Mouse (Mus musculus) intestine, postnatal 0 days (tissue): ENCODE data around the gene Ppm1j. TPM values are rescaled to one million over a fixed set of nuclear protein-coding genes. Genes with fewer than 3 reads are reported as not detected.
"Not testable (repeated sequence)": the region's sequence is repeated elsewhere in the genome, so short reads cannot be mapped to it uniquely, and the experiment has no call there.

Experiments
- ATAC-seq: fragments of 200-750 bp; cut with Nextera tagmentation; 2 replicates; pipeline ENCODE4 v1.8.0; 2017; ENCODE audit warnings: mild to moderate bottlenecking, moderate TSS enrichment, moderate library complexity
- H3K27ac ChIP-seq: fragments of 300-500 bp; sonication (generic); 2 replicates; pipeline ENCODE4 v1.5.1; 2014; ENCODE audit warnings: mild to moderate bottlenecking, low read depth, low read length, moderate library complexity
- H3K27me3 ChIP-seq: fragments of 300-500 bp; sonication (generic); replicated peaks from 2 replicates; pipeline ENCODE4 v1.6.1; 2014; ENCODE audit warnings: low read length, mixed read lengths; ENCODE audit not compliant: control insufficient read depth, insufficient read depth
- H3K36me3 ChIP-seq: fragments of 300-500 bp; sonication (generic); 2 replicates; pipeline ENCODE4 v1.6.1; 2014; ENCODE audit warnings: mild to moderate bottlenecking, moderate library complexity; ENCODE audit not compliant: control insufficient read depth, insufficient read depth
- H3K4me1 ChIP-seq: fragments of 300-500 bp; sonication (generic); replicated peaks from 2 replicates; pipeline ENCODE4 v1.6.1; 2014; ENCODE audit warnings: antibody characterized with exemption, low read length, mixed read lengths; ENCODE audit not compliant: control insufficient read depth, insufficient read depth
- H3K4me2 ChIP-seq: fragments of 300-500 bp; sonication (generic); replicated peaks from 2 replicates; pipeline ENCODE4 v1.6.1; 2014; ENCODE audit warnings: low read depth, mild to moderate bottlenecking, moderate library complexity
- H3K4me3 ChIP-seq: fragments of 300-500 bp; sonication (generic); 2 replicates; pipeline ENCODE4 v1.5.1; 2014; ENCODE audit warnings: low read depth, low read length
- H3K9ac ChIP-seq: fragments of 300-500 bp; sonication (generic); 2 replicates; pipeline ENCODE4 v1.6.1; 2014; ENCODE audit warnings: mild to moderate bottlenecking, low read depth, low read length
- H3K9me3 ChIP-seq: fragments of 300-500 bp; sonication (generic); 2 replicates; pipeline ENCODE4 v1.6.1; 2016; ENCODE audit warnings: mixed run types; ENCODE audit not compliant: control insufficient read depth
- CTCF ChIP-seq: sonication (generic); IDR thresholded peaks from 2 replicates; pipeline ENCODE4 v1.5.1; 2016; ENCODE audit warnings: low read depth, mild to moderate bottlenecking, control low read depth, antibody characterized with exemption, moderate library complexity
- WGBS: fragments of 180-500 bp; shearing (Covaris S2); extraction: QIAGEN DNeasy Blood & Tissue Kit; methylation state at CpG from one replicate; pipeline ENCODE4 v1.1.7; 2014; 5-methylcytosine and 5-hydroxymethylcytosine counted together
- polyA plus RNA-seq: library from polyadenylated mRNA; unstranded; fragments of >200 nt; fragmentation: Nextera tagmentation; extraction: Ambion mirVana; gene quantifications from 2 replicates; pipeline ENCODE4 v1.2.1, GENCODE M21; 2015

Ppm1j gene
- polyA plus RNA-seq, 1 experiment from 2014 or later = 24.4 TPM

DNA sequence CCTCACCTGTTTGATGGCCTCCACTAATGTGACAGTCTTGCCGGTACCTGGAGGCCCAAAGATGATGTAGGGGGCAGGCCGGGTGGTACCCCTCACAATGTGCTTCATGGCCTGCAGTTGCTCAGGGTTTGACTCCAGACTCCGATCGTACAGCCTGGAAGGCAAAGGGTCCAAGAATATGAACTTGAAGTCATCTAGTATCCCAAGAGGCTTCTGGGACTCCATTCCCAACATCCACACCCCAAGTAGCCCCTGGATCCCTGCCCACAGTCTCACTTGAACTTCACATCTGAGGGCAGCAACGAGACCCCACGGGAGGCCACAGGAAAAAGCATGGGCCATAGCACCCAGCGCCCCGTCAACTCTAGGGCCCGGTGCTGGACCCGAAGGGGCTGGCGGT is 19.8 kb downstream of the Ppm1j start:
- Histone ChIP-seq H3K27me3 (no peaks in the 10 kb centered on the region), H3K9ac (no peak overlapping the region), H3K4me1 (no peaks in the 10 kb centered on the region), H3K9me3 (no peaks in the 10 kb centered on the region), H3K4me2 (no peak overlapping the region), H3K36me3 (peaks cover 78% of the 10 kb centered on the region), H3K27ac (no peak overlapping the region), H3K4me3 (no peak overlapping the region)
- ATAC-seq = no peak
- no peak for TF ChIP-seq CTCF
- 96% methylated on average over 11 of the region's 11 CpGs for WGBS

DNA sequence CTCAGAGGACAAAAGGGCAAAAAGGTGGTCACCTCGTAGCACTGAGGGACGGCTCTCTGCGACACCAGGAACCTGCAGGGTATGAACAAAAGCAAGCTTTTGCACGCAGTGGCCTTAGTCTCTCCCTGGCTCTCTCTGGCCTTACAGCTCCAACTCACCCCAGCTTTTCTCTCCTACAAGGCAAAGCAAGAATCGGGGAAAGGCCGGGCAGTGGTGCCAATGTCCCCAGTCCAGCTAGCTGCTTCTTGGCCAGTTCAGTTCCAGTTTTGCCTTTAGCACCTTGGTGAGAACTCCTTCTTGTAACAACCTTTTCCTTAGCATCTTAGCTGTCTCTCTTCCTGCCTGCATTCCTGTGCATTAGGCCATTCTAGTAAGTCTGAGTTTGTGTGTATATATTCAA is 20.6 kb downstream of the Ppm1j start:
- Histone ChIP-seq H3K4me1 (no peaks in the 10 kb centered on the region), H3K27me3 (no peaks in the 10 kb centered on the region), H3K36me3 (peaks cover 77% of the 10 kb centered on the region), H3K4me3 (no peak overlapping the region), H3K27ac (no peak overlapping the region), H3K9me3 (no peaks in the 10 kb centered on the region), H3K9ac (no peak overlapping the region), H3K4me2 (no peak overlapping the region)
- ATAC-seq = no peak
- WGBS = 92% methylated on average over 6 of the region's 6 CpGs
- TF ChIP-seq CTCF = no peak

DNA sequence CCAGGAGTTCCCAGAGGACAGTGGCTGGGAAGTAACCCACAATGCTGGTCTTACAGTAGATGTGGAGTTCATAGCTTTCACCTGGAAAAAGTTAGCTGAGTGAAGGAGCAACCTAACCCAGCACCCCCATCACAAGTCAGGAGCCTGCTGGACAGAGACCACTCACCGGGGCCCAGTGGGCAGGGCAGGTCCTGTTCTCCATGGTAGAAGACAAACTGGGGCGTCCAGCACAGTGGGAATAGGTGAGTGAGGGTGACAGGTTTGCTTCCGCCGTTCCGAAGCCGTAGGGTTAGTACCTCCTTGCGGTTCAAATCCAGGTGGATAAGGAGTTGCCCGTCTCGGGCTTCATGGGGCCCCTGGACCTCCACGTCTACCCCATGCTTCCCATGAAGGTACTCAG is 23.5 kb downstream of the Ppm1j start:
- Histone ChIP-seq H3K36me3 (peaks cover 62% of the 10 kb centered on the region), H3K9ac (no peak overlapping the region), H3K27ac (no peak overlapping the region), H3K4me3 (no peak overlapping the region), H3K27me3 (no peaks in the 10 kb centered on the region), H3K9me3 (no peaks in the 10 kb centered on the region), H3K4me1 (no peaks in the 10 kb centered on the region), H3K4me2 (no peak overlapping the region)
- WGBS = 90% methylated on average over 10 of the region's 10 CpGs
- ATAC-seq = no peak
- no peak for TF ChIP-seq CTCF

DNA sequence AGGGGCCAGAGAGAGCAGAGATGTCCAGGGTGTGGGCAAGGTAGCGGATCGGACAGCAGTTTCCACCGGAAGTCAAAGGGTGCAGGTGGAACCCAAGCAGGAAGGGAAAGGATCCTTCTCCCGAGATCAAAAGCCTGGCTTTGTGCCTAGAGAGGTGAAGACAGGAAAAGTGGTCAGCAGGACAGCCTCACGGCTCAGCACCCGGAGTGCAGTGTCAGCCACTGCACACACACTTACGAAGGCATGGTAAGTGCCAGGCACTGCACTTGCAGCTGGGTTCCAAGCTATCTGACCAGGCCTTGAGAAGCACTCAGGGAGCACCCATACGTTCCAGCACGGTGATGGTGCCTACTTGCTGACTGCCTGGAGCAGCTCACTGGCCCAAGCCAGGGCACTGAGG is 24.7 kb downstream of the Ppm1j start:
- Histone ChIP-seq H3K4me1 (no peaks in the 10 kb centered on the region), H3K4me3 (no peak overlapping the region), H3K36me3 (peaks cover 50% of the 10 kb centered on the region), H3K9ac (no peak overlapping the region), H3K27me3 (no peaks in the 10 kb centered on the region), H3K4me2 (no peak overlapping the region), H3K9me3 (no peaks in the 10 kb centered on the region), H3K27ac (no peak overlapping the region)
- TF ChIP-seq CTCF = no peak
- WGBS = 77% methylated on average over 9 of the region's 9 CpGs
- 0 out of 2 replicates have a peak, but pooled peaks have one; percentile 5 for ATAC-seq

DNA sequence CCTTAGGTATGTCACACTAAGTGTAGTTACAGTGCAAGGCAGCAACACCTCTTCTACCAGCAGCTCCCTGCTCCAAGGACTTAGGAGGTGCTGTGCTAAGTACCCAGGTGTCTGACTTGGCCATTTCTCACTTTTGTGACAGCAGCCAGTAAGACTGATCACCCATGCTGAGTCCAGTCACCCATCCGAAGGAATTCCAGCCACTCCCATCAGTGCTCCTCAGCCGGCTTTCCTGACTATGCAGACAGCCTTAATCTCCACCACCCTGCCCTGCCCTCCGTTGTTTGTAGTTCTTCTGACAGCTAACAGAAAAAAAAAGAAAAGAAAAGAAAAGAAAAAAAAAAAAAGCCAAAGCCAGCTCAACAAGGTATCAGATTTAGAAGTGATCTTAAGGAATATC is 30.9 kb downstream of the Ppm1j start:
- TF ChIP-seq CTCF = no peak
- Histone ChIP-seq H3K9me3 (no peaks in the 10 kb centered on the region), H3K4me1 (0 out of 2 replicates have a peak, but pooled peaks cover 6% of the 10 kb centered on the region), H3K36me3 (peaks cover 7% of the 10 kb centered on the region; the same call in 1 of the 2 replicates), H3K4me3 (no peak overlapping the region), H3K9ac (no peak overlapping the region), H3K27ac (no peak overlapping the region), H3K4me2 (no peak overlapping the region), H3K27me3 (no peaks in the 10 kb centered on the region)
- ATAC-seq = no peak; the same call in 1 of the 2 replicates
- WGBS = 13% methylated on average over 3 of the region's 3 CpGs

DNA sequence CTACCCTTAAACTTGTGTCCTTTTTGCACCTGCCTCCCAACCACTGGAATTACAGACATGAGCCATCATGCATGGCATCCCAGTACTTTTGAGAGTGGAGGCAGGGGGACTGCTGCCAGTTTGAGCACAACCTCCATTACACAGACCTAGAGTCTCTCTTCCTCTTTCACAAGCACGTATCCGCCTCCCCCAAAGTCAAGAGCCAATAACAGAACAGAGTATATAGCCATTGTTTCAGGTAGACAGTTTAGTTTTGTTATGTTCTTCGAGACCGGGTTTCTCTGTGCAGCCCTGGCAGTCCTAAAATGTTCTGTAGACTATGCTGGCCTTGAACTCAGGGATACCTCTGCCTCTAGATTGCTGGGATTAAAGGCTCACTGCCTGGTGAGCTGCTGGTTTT is 31.4 kb downstream of the Ppm1j start:
- Histone ChIP-seq H3K4me1 (0 out of 2 replicates have a peak, but pooled peaks cover 6% of the 10 kb centered on the region), H3K4me3 (no peak overlapping the region), H3K36me3 (peaks cover 4% of the 10 kb centered on the region; the same call in 1 of the 2 replicates), H3K9ac (no peak overlapping the region), H3K9me3 (no peaks in the 10 kb centered on the region), H3K4me2 (no peak overlapping the region), H3K27me3 (no peaks in the 10 kb centered on the region), H3K27ac (no peak overlapping the region)
- WGBS = 74% methylated on average over 4 of the region's 4 CpGs
- no peak for TF ChIP-seq CTCF
- ATAC-seq = no peak

DNA sequence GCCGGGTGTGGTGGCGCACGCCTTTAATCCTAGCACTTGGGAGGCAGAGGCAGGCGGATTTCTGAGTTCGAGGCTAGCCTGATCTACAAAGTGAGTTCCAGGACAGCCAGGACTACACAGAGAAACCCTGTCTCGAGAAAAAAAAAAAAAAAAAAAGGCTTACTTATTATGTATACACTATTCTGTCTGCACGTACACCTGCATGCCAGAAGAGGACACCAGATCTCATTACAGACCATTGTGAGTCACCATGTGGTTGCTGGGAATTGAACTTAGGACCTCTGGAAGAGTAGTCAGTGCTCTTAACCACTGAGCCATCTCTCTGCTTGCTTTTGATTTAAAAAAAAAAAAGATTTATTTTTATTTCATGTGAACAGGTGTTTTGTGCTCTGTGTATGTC is 32.4 kb downstream of the Ppm1j start:
- H3K4me1 ChIP-seq, H3K4me2 ChIP-seq, H3K27me3 ChIP-seq, H3K9me3 ChIP-seq, ATAC-seq, H3K9ac ChIP-seq, H3K27ac ChIP-seq, H3K4me3 ChIP-seq, H3K36me3 ChIP-seq: not testable (repeated sequence)
- WGBS = 85% methylated on average over 7 of the region's 7 CpGs
- TF ChIP-seq CTCF = 0 out of 2 replicates have a peak, but pooled peaks have one; percentile 8
